Mouse (Mus musculus): ENCODE results near the gene Tnxb.

DNA sequence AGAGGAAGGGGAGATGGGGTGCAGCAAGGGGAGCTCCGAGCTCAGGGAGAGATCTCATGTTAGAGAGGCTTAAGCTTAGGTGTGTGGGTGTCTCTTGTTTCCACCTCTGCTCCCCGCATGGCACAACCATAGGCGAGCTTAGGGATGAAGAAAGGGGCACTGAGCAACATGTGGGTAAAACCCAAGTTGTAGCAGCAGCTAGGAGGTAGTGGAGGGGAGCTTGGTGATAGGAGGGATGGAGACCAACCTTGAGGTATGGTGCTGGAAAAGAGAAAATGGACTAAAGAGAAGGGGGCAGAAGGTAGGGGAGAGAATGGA lies 10.5 kb upstream of the Tnxb start:
- TF ChIP-seq EP300 (IDR thresholded peaks at IDR 0.05; ENCODE audit: insufficient read depth, low read depth, low read length): no peak
- no peak for TF ChIP-seq CTCF (IDR thresholded peaks at IDR 0.05)
- no peak for TF ChIP-seq POLR2A (IDR thresholded peaks at IDR 0.05; ENCODE audit: insufficient read depth, low read depth, low read length)

All from heart, adult 2 months (tissue).